Mouse (Mus musculus): ENCODE data around the gene R3hdm2.

The R3hdm2 gene

GRCm38 (mm10) chr10:127422047-127422446, 41.9 kb downstream of the R3hdm2 start:
- DNase-seq (ENCODE audit: low spot score in 2 of 2): no peak

DNA sequence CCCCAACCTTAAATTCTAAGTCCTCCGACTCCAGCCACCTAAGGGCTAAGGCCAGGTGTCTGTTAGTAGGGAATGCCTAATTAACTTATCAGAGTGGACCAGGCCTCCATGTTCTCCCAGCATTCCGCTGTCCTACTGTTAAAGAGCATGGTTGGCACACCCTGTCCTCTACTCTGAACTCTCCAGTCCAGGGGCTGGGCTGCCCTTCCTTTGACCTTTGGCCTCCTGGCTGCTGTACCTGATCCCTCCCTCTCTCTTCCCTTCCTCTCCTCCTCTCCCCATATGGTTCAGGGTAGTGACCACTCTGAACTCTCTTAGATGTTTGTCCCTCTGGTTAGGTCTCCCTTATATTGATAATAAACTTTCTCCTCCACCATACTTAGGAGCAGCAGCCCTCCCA, 45.7 kb downstream of the R3hdm2 start:
- no peak for DNase-seq (ENCODE audit: low spot score in 2 of 2)

- no peak for DNase-seq (ENCODE audit: low spot score in 2 of 2)
These were observed 46.5 kb downstream of the R3hdm2 start for GRCm38 (mm10) chr10:127426670-127427069.

- DNase-seq (ENCODE audit: low spot score in 2 of 2): no peak
These were observed 47.0 kb downstream of the R3hdm2 start for GRCm38 (mm10) chr10:127427107-127427506.

DNA sequence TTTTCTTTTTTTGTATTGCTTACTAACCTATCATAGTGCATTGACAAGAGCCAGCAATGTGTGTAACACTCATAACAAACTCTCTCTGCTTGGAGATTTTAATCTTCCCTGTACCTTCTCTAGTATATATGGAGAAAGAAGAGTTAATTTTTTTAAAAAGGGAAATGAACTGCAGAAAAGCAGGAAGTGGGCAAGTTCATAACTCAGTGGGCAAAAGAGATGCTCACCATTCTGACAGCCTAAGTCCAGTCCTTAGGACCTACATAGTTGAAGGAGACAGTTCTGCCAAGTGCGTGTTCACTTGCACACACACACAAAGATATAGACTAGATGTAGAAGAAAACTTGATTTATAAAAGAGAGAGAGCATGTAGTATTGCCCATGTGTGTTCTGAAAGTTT, 47.9 kb downstream of the R3hdm2 start:
- DNase-seq (ENCODE audit: low spot score in 2 of 2): no peak

- DNase-seq (ENCODE audit: low spot score in 2 of 2): no peak
These were observed 49.4 kb downstream of the R3hdm2 start for GRCm38 (mm10) chr10:127429538-127429937.

- DNase-seq (ENCODE audit: low spot score in 2 of 2): no peak
These were observed 52.3 kb downstream of the R3hdm2 start for GRCm38 (mm10) chr10:127432466-127432865.

DNA sequence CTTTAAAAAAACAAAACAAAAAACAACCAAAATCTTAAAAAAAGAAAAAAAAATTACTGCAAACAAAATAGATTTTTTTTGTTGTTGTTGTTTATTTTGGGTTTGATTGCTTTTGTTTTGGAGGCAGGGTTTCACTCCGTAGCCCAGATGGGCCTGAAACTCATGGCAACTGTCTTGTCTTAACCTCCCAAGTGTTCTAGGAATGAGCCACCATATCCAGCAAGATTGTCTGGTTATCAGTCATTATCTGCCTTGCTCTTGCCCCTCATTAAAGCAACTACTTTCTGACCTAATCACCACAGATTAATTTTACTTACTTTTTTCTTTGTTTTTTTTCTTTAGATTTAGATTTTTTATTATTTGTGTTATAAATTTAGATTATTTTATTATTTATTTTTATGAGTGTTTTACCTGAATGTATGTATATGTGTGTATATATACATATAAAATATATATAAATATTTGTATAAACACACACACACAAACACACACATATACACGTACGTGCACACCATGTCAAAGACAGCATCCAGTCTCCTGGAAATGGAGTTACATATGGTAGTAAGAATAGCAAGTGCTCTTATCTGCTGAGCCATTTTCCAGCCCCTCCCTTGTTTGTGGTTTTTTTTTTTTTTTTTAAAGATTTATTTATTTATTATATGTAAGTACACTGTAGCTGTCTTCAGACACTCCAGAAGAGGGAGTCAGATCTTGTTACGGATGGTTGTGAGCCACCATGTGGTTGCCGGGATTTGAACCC, 57.4 kb downstream of the R3hdm2 start:
- DNase-seq (ENCODE audit: low spot score in 2 of 2): no peak

GRCm38 (mm10) chr10:127453701-127454100, 73.6 kb downstream of the R3hdm2 start:
- DNase-seq (ENCODE audit: low spot score in 2 of 2): no peak

GRCm38 (mm10) chr10:127462411-127463096, 82.4 kb downstream of the R3hdm2 start:
- DNase-seq (ENCODE audit: low spot score in 2 of 2): no peak

- DNase-seq (ENCODE audit: low spot score in 2 of 2): no peak
These were observed 91.3 kb downstream of the R3hdm2 start for GRCm38 (mm10) chr10:127471281-127471988.

GRCm38 (mm10) chr10:127472722-127473121, 92.6 kb downstream of the R3hdm2 start:
- no peak for DNase-seq (ENCODE audit: low spot score in 2 of 2)

- DNase-seq (ENCODE audit: low spot score in 2 of 2): no peak
These were observed 95.0 kb downstream of the R3hdm2 start for GRCm38 (mm10) chr10:127475175-127475574.

GRCm38 (mm10) chr10:127476541-127476940, 96.4 kb downstream of the R3hdm2 start:
- no peak for DNase-seq (ENCODE audit: low spot score in 2 of 2)

DNA sequence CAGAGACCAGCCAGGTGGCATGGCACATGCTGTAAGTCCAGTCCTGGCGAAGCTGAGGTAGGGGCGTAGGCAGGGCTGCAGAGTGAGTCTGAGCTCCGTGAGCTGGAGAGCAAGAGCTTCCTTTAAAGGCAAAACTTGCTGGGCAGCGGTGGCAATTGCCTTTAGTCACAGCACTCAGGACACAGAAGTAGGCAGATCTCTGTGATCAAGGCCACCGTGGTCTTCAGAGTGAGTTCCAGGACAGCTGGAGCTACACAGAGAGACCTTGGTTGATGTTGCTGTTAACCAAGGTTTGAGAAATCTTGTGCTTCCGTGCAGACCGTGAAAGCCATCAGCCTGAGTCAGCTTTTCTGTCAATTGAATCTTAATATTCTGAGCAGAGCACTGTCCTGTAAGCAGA, 97.2 kb downstream of the R3hdm2 start:
- DNase-seq (ENCODE audit: low spot score in 2 of 2): no peak

- DNase-seq (ENCODE audit: low spot score in 2 of 2): no peak
These were observed 99.0 kb downstream of the R3hdm2 start for GRCm38 (mm10) chr10:127479131-127479530.

GRCm38 (mm10) chr10:127480833-127481813, 101.0 kb downstream of the R3hdm2 start:
- DNase-seq (ENCODE audit: low spot score in 2 of 2): no peak

- DNase-seq (ENCODE audit: low spot score in 2 of 2): no peak
These were observed 105.1 kb downstream of the R3hdm2 start for GRCm38 (mm10) chr10:127485235-127485634.

DNA sequence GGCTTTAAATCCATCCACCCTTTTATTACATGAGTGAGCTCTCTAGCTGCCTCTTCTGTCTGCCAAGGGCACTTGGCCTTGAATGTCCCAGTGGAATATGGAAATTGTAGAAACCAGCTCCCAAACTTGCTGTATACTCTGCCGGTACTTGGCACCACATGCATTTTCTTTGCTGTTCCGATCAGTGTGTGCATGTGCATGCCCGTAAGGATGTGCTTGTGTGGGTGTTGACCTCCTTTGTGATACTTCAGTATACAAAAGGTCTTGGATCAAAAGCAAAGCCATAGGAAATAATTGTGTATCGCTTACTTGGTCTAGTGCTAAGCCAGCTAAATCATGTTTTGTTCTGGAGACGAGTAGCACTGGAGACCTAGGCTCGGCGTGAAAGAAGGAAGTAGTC, 108.7 kb downstream of the R3hdm2 start:
- DNase-seq (ENCODE audit: low spot score in 2 of 2): no peak

GRCm38 (mm10) chr10:127490160-127491127, 110.3 kb downstream of the R3hdm2 start:
- no peak for DNase-seq (ENCODE audit: low spot score in 2 of 2)

Measured in spleen, postnatal 14 days (tissue).